Mouse (Mus musculus) heart, embryonic 14.5 days (tissue): ENCODE data around the gene Adamts7. TPM values are rescaled to one million over a fixed set of nuclear protein-coding genes. Genes with fewer than 3 reads are reported as not detected.

ENCODE experiments used
- ATAC-seq: fragments of 200-750 bp; cut with Nextera tagmentation; 2 replicates; pipeline ENCODE4 v1.8.0; 2017; ENCODE audit warnings: low read depth, moderate TSS enrichment; ENCODE audit not compliant: insufficient number of reproducible peaks, insufficient read depth, low FRiP score
- H3K27ac ChIP-seq, 2 experiments: fragments of 200-500 bp in 1 of 2; fragments of 300-500 bp in 1 of 2; sonication (generic) in 1 of 2; replicated peaks in 1 of 2; 2 replicates each; pipeline ENCODE4 v1.5.1; 2012 to 2014; ENCODE audit warnings: low read depth in 2 of 2, low read length in 2 of 2, control low read depth in 1 of 2, mild to moderate bottlenecking in 1 of 2, mixed read lengths in 1 of 2; ENCODE audit not compliant: control insufficient read depth in 1 of 2, insufficient read depth in 1 of 2
- H3K27me3 ChIP-seq: fragments of 300-500 bp; sonication (generic); 2 replicates; pipeline ENCODE4 v1.6.1; 2014; ENCODE audit warnings: mild to moderate bottlenecking, low read length, control low read depth; ENCODE audit not compliant: control insufficient read depth, insufficient read depth
- H3K36me3 ChIP-seq: fragments of 300-500 bp; sonication (generic); 2 replicates; pipeline ENCODE4 v1.6.1; 2014; ENCODE audit warnings: mild to moderate bottlenecking, control low read depth, low read length, mixed read lengths; ENCODE audit not compliant: control insufficient read depth, insufficient read depth
- H3K4me1 ChIP-seq, 2 experiments: fragments of 200-500 bp in 1 of 2; fragments of 300-500 bp in 1 of 2; sonication (generic) in 1 of 2; 2 replicates each; pipeline ENCODE4 v1.6.1; 2012 to 2014; ENCODE audit warnings: low read length in 2 of 2, control low read depth in 1 of 2, mixed read lengths in 1 of 2; ENCODE audit not compliant: control insufficient read depth in 2 of 2, insufficient read depth in 2 of 2
- H3K4me2 ChIP-seq: fragments of 300-500 bp; sonication (generic); 2 replicates; pipeline ENCODE4 v1.6.1; 2014; ENCODE audit warnings: mild to moderate bottlenecking, low read length
- H3K4me3 ChIP-seq, 2 experiments: fragments of 200-500 bp in 1 of 2; fragments of 300-500 bp in 1 of 2; sonication (generic) in 1 of 2; 2 replicates each; pipeline ENCODE4 v1.5.1; 2012 to 2014; ENCODE audit warnings: low read length in 2 of 2, mild to moderate bottlenecking in 2 of 2, control low read depth in 1 of 2, low read depth in 1 of 2, moderate library complexity in 1 of 2; ENCODE audit not compliant: control insufficient read depth in 1 of 2, insufficient read depth in 1 of 2
- H3K9ac ChIP-seq: fragments of 300-500 bp; sonication (generic); 2 replicates; pipeline ENCODE4 v1.6.1; 2014; ENCODE audit warnings: mild to moderate bottlenecking, low read length
- H3K9me3 ChIP-seq: fragments of 300-500 bp; sonication (generic); 2 replicates; pipeline ENCODE4 v1.6.1; 2016; ENCODE audit warnings: low read length, control low read depth; ENCODE audit not compliant: control insufficient read depth
- WGBS: fragments of 180-500 bp; shearing (Covaris S2); extraction: QIAGEN DNeasy Blood & Tissue Kit; methylation state at CpG from one replicate; pipeline ENCODE4 v1.1.7; 2014; 5-methylcytosine and 5-hydroxymethylcytosine counted together
- polyA plus RNA-seq: library from polyadenylated mRNA; unstranded; fragments of >200 nt; fragmentation: Nextera tagmentation; extraction: Ambion mirVana; gene quantifications from 2 replicates; pipeline ENCODE4 v1.2.1, GENCODE M21; 2014

The Adamts7 gene
- polyA plus RNA-seq, 1 experiment from 2014 or later = 8.8 TPM

DNA sequence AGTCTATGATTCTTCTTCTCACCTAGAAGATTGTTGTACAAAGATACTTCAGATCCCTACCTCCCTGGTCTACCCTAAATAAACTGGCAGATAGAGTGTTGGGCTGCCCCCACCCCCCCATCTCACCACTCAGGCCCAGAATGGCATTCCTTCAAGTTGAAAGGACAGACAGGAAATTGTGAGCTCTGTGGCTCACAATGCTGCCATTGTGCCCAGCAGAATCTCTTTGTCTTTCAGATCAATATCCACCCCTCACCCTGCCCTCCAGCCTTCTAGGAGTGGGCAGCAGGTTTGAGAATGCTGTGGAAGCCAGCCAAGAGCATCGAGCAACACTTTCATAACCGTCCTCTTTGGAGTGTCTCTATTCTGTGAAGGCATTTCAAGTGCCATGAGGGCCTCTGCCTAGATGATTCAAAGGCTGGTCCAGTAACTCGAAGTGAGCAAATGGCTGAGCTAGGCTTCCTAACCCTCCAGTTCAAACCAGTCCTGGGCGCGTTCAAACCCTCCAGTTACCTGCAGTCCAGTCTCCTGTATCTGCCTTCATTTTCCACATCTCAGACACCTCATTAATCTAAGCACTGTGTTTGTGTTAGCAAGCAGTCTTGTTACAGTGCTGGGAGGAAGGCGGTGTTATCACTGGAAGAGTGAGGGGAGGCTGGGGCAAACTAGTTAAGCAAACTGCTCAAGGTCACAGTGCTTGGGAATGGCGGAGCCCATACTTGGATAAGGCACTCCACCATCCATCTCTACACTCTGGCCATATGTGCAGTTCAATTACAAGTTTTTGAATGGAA lies 29.1 kb upstream of the Adamts7 start:
- no peak overlapping the region for H3K9ac ChIP-seq
- no peak overlapping the region for H3K4me2 ChIP-seq
- ATAC-seq = peak; percentile 50
- H3K36me3 ChIP-seq = no peaks in the 10 kb centered on the region
- peaks cover 9% of the 10 kb centered on the region in 2 experiments; a peak in 3 of 4 replicates for H3K4me1 ChIP-seq
- no peak overlapping the region for H3K4me3 ChIP-seq
- no peaks in the 10 kb centered on the region for H3K9me3 ChIP-seq
- H3K27ac ChIP-seq = peak overlapping the region; percentile 71 to 75
- 24% methylated on average over 7 of the region's 7 CpGs for WGBS
- H3K27me3 ChIP-seq = no peaks in the 10 kb centered on the region

DNA sequence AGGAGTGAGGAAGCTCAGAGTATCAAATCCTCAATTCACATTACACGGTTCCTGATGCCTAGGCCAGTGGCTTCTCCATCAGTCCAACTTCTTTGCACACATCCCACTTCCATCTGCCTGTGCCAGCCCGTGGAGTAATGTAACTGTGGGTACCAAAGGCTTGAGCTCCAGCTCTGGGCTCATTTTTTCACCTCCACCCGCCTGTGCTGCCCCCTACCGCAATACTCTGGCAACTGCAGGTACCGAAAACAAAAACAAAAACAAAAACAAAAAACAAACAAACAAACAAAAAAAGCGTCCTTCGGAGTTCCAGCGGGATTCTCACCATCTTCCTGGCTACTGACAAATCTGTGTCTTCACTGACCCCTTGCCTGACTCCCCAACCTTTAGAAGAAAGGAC lies 27.4 kb upstream of the Adamts7 start:
- no peak overlapping the region for H3K4me2 ChIP-seq
- no peak for ATAC-seq
- no peaks in the 10 kb centered on the region for H3K27me3 ChIP-seq
- H3K4me1 ChIP-seq = peaks cover 5 to 7% of the 10 kb centered on the region in 2 experiments; a peak in 3 of 4 replicates
- H3K36me3 ChIP-seq = no peaks in the 10 kb centered on the region
- WGBS = 75% methylated on average over 8 of the region's 8 CpGs
- no peaks in the 10 kb centered on the region for H3K9me3 ChIP-seq
- H3K27ac ChIP-seq = no peak overlapping the region
- H3K4me3 ChIP-seq = no peak overlapping the region
- H3K9ac ChIP-seq = no peak overlapping the region

- H3K4me2 ChIP-seq = no peak overlapping the region
- no peak for ATAC-seq
- H3K27ac ChIP-seq = no peak overlapping the region
- H3K4me3 ChIP-seq = no peak overlapping the region
- H3K36me3 ChIP-seq = no peaks in the 10 kb centered on the region
- H3K27me3 ChIP-seq = no peaks in the 10 kb centered on the region
- peaks cover 5 to 7% of the 10 kb centered on the region in 2 experiments; a peak in 3 of 4 replicates for H3K4me1 ChIP-seq
- no peaks in the 10 kb centered on the region for H3K9me3 ChIP-seq
- H3K9ac ChIP-seq = no peak overlapping the region
- WGBS = 71% methylated on average over 9 of the region's 9 CpGs
Measured at GRCm38 (mm10) chr9:90135963-90136677, 26.7 kb upstream of the Adamts7 start.

DNA sequence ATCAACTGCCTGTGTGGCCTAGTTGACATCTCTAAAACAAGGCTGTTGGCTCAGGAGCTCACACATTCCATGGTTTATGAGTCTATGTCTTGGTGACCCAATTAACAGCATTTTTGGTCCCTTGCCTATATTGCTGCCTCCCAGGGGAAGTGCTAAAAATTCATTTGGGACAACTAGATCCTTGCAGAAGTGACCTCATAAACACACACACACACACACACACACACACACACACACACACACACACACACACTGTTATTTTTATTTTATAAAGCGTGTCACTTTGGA lies 26.2 kb upstream of the Adamts7 start:
- no peak overlapping the region for H3K9ac ChIP-seq
- no peaks in the 10 kb centered on the region for H3K9me3 ChIP-seq
- 94% methylated on average over 1 of the region's 1 CpGs for WGBS
- no peak overlapping the region for H3K4me2 ChIP-seq
- H3K4me1 ChIP-seq = peaks cover 5 to 7% of the 10 kb centered on the region in 2 experiments; a peak in 3 of 4 replicates
- H3K27me3 ChIP-seq = no peaks in the 10 kb centered on the region
- no peak for ATAC-seq
- no peaks in the 10 kb centered on the region for H3K36me3 ChIP-seq
- no peak overlapping the region for H3K4me3 ChIP-seq
- no peak overlapping the region for H3K27ac ChIP-seq

DNA sequence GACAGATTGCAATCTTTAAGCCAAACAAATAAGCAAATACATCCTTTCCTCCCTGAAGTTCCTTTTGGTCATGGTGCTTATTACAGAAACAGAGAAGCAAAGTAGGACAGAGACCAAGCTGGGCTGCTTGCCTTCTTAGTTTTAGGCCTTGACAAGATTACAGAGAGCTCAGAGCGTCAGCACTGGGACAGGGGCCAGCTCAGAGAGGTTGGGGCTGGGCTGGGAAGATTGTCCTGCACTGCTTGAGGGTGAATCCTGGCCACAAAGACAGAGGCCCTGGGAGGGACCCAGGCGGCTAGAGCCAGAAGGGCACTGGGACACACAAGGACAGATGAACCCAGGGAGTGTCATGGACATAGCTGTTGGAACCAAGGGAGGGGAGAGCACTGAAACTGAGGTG lies 17.1 kb upstream of the Adamts7 start:
- Histone ChIP-seq H3K9ac (no peak overlapping the region), H3K4me3 (no peak overlapping the region), H3K9me3 (no peaks in the 10 kb centered on the region), H3K27ac (no peak overlapping the region), H3K36me3 (no peaks in the 10 kb centered on the region), H3K4me2 (no peak overlapping the region), H3K4me1 (peaks cover 0 to 5% of the 10 kb centered on the region in 2 experiments; a peak in 1 of 4 replicates), H3K27me3 (no peaks in the 10 kb centered on the region)
- 35% methylated on average over 2 of the region's 2 CpGs for WGBS
- ATAC-seq = no peak

GRCm38 (mm10) chr9:90146869-90147268 lies 16.0 kb upstream of the Adamts7 start:
- no peak for ATAC-seq
- no peaks in the 10 kb centered on the region for H3K36me3 ChIP-seq
- H3K4me3 ChIP-seq = no peak overlapping the region
- WGBS = 59% methylated on average over 5 of the region's 5 CpGs
- no peak overlapping the region for H3K27ac ChIP-seq
- H3K9ac ChIP-seq = no peak overlapping the region
- peaks cover 0 to 5% of the 10 kb centered on the region in 2 experiments; a peak in 1 of 4 replicates for H3K4me1 ChIP-seq
- H3K9me3 ChIP-seq = no peaks in the 10 kb centered on the region
- no peak overlapping the region for H3K4me2 ChIP-seq
- no peaks in the 10 kb centered on the region for H3K27me3 ChIP-seq

DNA sequence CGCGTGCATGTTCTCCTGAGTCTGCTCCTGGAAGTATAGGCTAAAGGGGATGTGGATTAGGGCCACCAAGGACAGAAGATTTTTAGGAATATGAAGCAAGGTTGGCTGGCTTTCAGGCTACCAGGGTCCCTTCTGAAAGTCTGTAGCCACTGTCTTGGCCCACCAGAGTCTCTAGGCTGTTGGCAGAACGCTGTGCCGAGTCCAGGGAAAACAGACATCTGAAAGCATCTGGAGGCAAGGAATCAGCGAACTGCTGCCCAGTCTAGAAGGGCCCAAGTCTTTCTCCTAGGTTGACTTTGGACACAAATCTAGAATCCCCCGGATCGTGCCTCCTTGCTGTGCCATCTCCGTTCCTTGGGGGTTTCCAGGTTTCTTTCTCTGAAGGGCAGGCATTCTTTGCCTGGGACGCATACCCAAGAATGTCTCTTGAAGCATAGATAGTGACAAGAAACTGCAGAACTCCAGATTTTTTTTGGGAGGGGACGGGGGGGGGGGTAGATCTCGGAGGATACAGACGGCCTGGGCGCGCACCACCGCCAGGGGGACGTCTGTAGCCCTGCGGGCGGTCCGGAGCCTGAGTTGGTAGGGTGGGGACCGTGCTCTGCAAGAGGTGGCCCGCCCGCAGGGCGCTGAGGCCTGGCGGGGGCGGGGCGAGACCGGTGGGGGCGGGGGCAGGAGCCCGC lies 485 bp upstream of the Adamts7 start:
- peak overlapping the region in 1 of 2 experiments; percentile 45; a peak in 1 of 4 replicates for H3K27ac ChIP-seq
- H3K4me3 ChIP-seq = peak overlapping the region; percentile 45 to 82
- no peaks in the 10 kb centered on the region for H3K9me3 ChIP-seq
- no peaks in the 10 kb centered on the region for H3K36me3 ChIP-seq
- WGBS = 9% methylated on average over 19 of the region's 29 CpGs
- no peaks in the 10 kb centered on the region for H3K27me3 ChIP-seq
- ATAC-seq = peak; percentile 81
- peaks cover 6 to 15% of the 10 kb centered on the region in 2 experiments; a peak in 2 of 4 replicates for H3K4me1 ChIP-seq
- H3K9ac ChIP-seq = peak overlapping the region; percentile 82
- H3K4me2 ChIP-seq = peak overlapping the region; percentile 96
